Mouse (Mus musculus) left cerebral cortex, adult 18-20 months (tissue): ENCODE results near the gene Epn1. TPM values are rescaled to one million over a fixed set of nuclear protein-coding genes. Genes with fewer than 3 reads are reported as not detected.
"Not testable (repeated sequence)": the region's sequence is repeated elsewhere in the genome, so short reads cannot be mapped to it uniquely, and the experiment has no call there.

Source experiments
- DNase-seq, 2 experiments: peaks; one replicate each; pipeline ENCODE4 v3.0.0; 2021 to 2022; ENCODE audit warnings: low spot score in 2 of 2, mixed read lengths in 1 of 2
- total RNA-seq, 2 experiments: library from RNA; stranded (reverse); gene quantifications; 2 replicates each; pipeline ENCODE4 v1.2.3; 2021

Gene Epn1
- total RNA-seq, 2 experiments from 2014 or later = 482 to 504 TPM

- DNase-seq = no peak
These were observed 22.2 kb upstream of the Epn1 start for GRCm38 (mm10) chr7:5057804-5058203.

GRCm38 (mm10) chr7:5058631-5059030 lies 21.4 kb upstream of the Epn1 start:
- no peak for DNase-seq

- no peak for DNase-seq
These were observed 20.6 kb upstream of the Epn1 start for GRCm38 (mm10) chr7:5059421-5059820.

GRCm38 (mm10) chr7:5060239-5060731 lies 19.8 kb upstream of the Epn1 start:
- peak; percentile 70 to 75 for DNase-seq

GRCm38 (mm10) chr7:5060944-5061773 lies 18.9 kb upstream of the Epn1 start:
- peak; percentile 99 to 100 for DNase-seq

GRCm38 (mm10) chr7:5061774-5062359 lies 18.2 kb upstream of the Epn1 start, which contains the start of gene U2af2:
U2af2 (plus strand) TSS chr7:5062143.
- DNase-seq = peak; percentile 91 to 92

- DNase-seq = peak in 1 of 2 experiments; percentile 72
These were observed 17.6 kb upstream of the Epn1 start for GRCm38 (mm10) chr7:5062360-5063001.

GRCm38 (mm10) chr7:5064886-5065285 lies 15.1 kb upstream of the Epn1 start:
- no peak for DNase-seq

- no peak for DNase-seq
These were observed 6.4 kb upstream of the Epn1 start for GRCm38 (mm10) chr7:5073586-5073985.

- DNase-seq = no peak
These were observed 5.1 kb upstream of the Epn1 start for GRCm38 (mm10) chr7:5074984-5075383.

- DNase-seq = no peak
These were observed 3.1 kb upstream of the Epn1 start for GRCm38 (mm10) chr7:5076931-5077330.

GRCm38 (mm10) chr7:5079365-5080009 lies 548 bp upstream of the Epn1 start:
- not testable (repeated sequence) for DNase-seq

GRCm38 (mm10) chr7:5080815-5081214 lies 780 bp downstream of the Epn1 start:
- no peak for DNase-seq

GRCm38 (mm10) chr7:5081241-5081640 lies 1.2 kb downstream of the Epn1 start:
- no peak for DNase-seq

- no peak for DNase-seq
These were observed 1.9 kb downstream of the Epn1 start for GRCm38 (mm10) chr7:5081939-5082338.

GRCm38 (mm10) chr7:5083325-5084105 lies 3.5 kb downstream of the Epn1 start:
- DNase-seq = no peak

- DNase-seq = no peak
These were observed 5.5 kb downstream of the Epn1 start for GRCm38 (mm10) chr7:5085512-5085911.

GRCm38 (mm10) chr7:5086921-5087440 lies 6.9 kb downstream of the Epn1 start:
- no peak for DNase-seq

GRCm38 (mm10) chr7:5087886-5088285 lies 7.9 kb downstream of the Epn1 start:
- no peak for DNase-seq

GRCm38 (mm10) chr7:5089853-5090252 lies 9.8 kb downstream of the Epn1 start:
- DNase-seq = peak; percentile 55 to 79
